In genomic region chr2:157303096-157303495, GRCm38 (mm10) we compare ENCODE assay signal across 25 mouse cellular contexts. TPM values are rescaled to one million over a fixed set of nuclear protein-coding genes. Genes with fewer than 3 reads are reported as not detected.
A peak's percentile ranks its signal among the peaks of the same experiment; 100 is the strongest.
DNase-seq lines count a peak whose midpoint lies in the region; ATAC-seq and TF ChIP-seq lines count a peak whose summit lies in the region.
"Had no signal": no experiment of that assay in that cellular context is flagged by ENCODE, and none has a peak within 500 bp of the region (broad histone marks: within the 10 kb centered on the region; RNA-seq: fewer than 3 reads in every experiment).

No protein-coding gene starts in this region.

- WGBS in midbrain, postnatal 0 days: 52% methylated on average over 9 of the region's 9 CpGs
- WGBS in midbrain, embryonic 14.5 days: 57% methylated on average over 9 of the region's 9 CpGs

- TF ChIP-seq CTCF in midbrain, postnatal 0 days (IDR thresholded peaks at IDR 0.05): no peak

- no peak overlapping the region for H3K9ac ChIP-seq in midbrain, postnatal 0 days (replicated peaks; ENCODE audit: low read length, poor library complexity, severe bottlenecking)
- H3K9ac ChIP-seq in midbrain, embryonic 14.5 days (replicated peaks; ENCODE audit: low read length): no peak overlapping the region
- H3K9ac ChIP-seq: embryonic facial prominence, embryonic 13.5 days; heart, embryonic 15.5 days; liver, embryonic 14.5 days had no signal

- H3K4me2 ChIP-seq in midbrain, postnatal 0 days (ENCODE audit: low read depth, low read length, poor library complexity, severe bottlenecking): no peak overlapping the region
- H3K4me2 ChIP-seq in midbrain, embryonic 14.5 days (ENCODE audit: low read length): no peak overlapping the region
- H3K4me2 ChIP-seq: embryonic facial prominence, embryonic 13.5 days; heart, embryonic 15.5 days had no signal

- H3K4me1 ChIP-seq in midbrain, postnatal 0 days (ENCODE audit: insufficient read depth, low read length): no peaks in the 10 kb centered on the region
- no peaks in the 10 kb centered on the region for H3K4me1 ChIP-seq in midbrain, embryonic 14.5 days (ENCODE audit: control insufficient read depth, insufficient read depth, low read length)
- H3K4me1 ChIP-seq: embryonic facial prominence, embryonic 13.5 days; heart, embryonic 15.5 days had no signal

- H3K27ac ChIP-seq in midbrain, postnatal 0 days (ENCODE audit: low read depth, low read length): no peak overlapping the region
- H3K27ac ChIP-seq in midbrain, embryonic 14.5 days (replicated peaks; ENCODE audit: low read depth, low read length): no peak overlapping the region
- H3K27ac ChIP-seq: embryonic facial prominence, embryonic 13.5 days; heart, embryonic 15.5 days; liver, embryonic 14.5 days had no signal

- ATAC-seq in midbrain, postnatal 0 days (ENCODE audit: low FRiP score): no peak
- ATAC-seq in midbrain, embryonic 14.5 days (ENCODE audit: low FRiP score, low TSS enrichment): no peak
- ATAC-seq: intestine, embryonic 16.5 days; midbrain, embryonic 16.5 days had no signal

- H3K9me3 ChIP-seq in midbrain, postnatal 0 days (ENCODE audit: low read length): no peaks in the 10 kb centered on the region
- no peaks in the 10 kb centered on the region for H3K9me3 ChIP-seq in midbrain, embryonic 14.5 days (ENCODE audit: control insufficient read depth, low read length)
- H3K9me3 ChIP-seq: embryonic facial prominence, embryonic 13.5 days; heart, embryonic 15.5 days had no signal

- H3K36me3 ChIP-seq in midbrain, postnatal 0 days (ENCODE audit: insufficient read depth, low read length): peaks cover 43% of the 10 kb centered on the region
- peaks cover 85% of the 10 kb centered on the region for H3K36me3 ChIP-seq in midbrain, embryonic 14.5 days (ENCODE audit: control insufficient read depth, insufficient read depth, low read length)

- H3K27me3 ChIP-seq in midbrain, postnatal 0 days (ENCODE audit: insufficient read depth, low read length): no peaks in the 10 kb centered on the region
- H3K27me3 ChIP-seq in midbrain, embryonic 14.5 days (ENCODE audit: control insufficient read depth, insufficient read depth, low read length): no peaks in the 10 kb centered on the region
- H3K27me3 ChIP-seq: embryonic facial prominence, embryonic 13.5 days; heart, embryonic 15.5 days had no signal

- peak; percentile 29 to 41 for DNase-seq in frontal cortex, adult 2 months (ENCODE audit: extremely low spot score in 1 of 2, low spot score in 1 of 2)
- DNase-seq in frontal cortex, postnatal 25 days (ENCODE audit: low spot score in 2 of 2): no peak
- peak; percentile 41 to 76 for DNase-seq in layer of hippocampus, adult 8-10 months (ENCODE audit: low spot score in 2 of 2)
- no peak for DNase-seq in layer of hippocampus, postnatal 10 days (ENCODE audit: low spot score in 2 of 2)
- DNase-seq in midbrain, postnatal 0 days (ENCODE audit: low spot score): peak; percentile 63
- DNase-seq in midbrain, embryonic 14.5 days: no peak
- no peak for DNase-seq in spleen, postnatal 4 days (ENCODE audit: low spot score in 2 of 2)
- DNase-seq: cerebellum, postnatal 14 days; gastrocnemius, postnatal 36 days; heart, postnatal 4 days; kidney, postnatal 36 days; spleen, adult 18-20 months; thymus, adult 18-20 months; thymus, postnatal 4 days had no signal

- no peak overlapping the region for H3K4me3 ChIP-seq in midbrain, postnatal 0 days (ENCODE audit: low read depth, low read length)
- no peak overlapping the region for H3K4me3 ChIP-seq in midbrain, embryonic 14.5 days (replicated peaks; ENCODE audit: low read depth, low read length)
- H3K4me3 ChIP-seq: embryonic facial prominence, embryonic 13.5 days; heart, embryonic 15.5 days had no signal

RNA-seq across cellular contexts. Expression of gene Mroh8, which starts 23.7 kb away (rescaled TPM):
- polyA plus RNA-seq in frontal cortex, adult 2 months (2012; rRNA removed): 1.6 and 1.9 TPM in 2 replicates
- total RNA-seq in layer of hippocampus, adult 8-10 months (2022): 1 to 10 TPM in 3 of 4 experiments, under 1 TPM in 1; 0.93 to 2.1 (median 1.2) TPM
- under 1 TPM; 0.25 to 0.47 TPM for total RNA-seq in layer of hippocampus, postnatal 10 days (2021)
- 0.09 and 0.66 TPM in 2 replicates for total RNA-seq in midbrain, postnatal 0 days (2014; rRNA removed)
- polyA plus RNA-seq in midbrain, postnatal 0 days (2015; fragmentation: Nextera tagmentation; extraction: Ambion mirVana): 0.44 and 0.47 TPM in 2 replicates
- 0.33 and 0.53 TPM in 2 replicates for polyA plus RNA-seq in midbrain, embryonic 14.5 days (2014; fragmentation: Nextera tagmentation; extraction: Ambion mirVana)

RNA-seq across cellular contexts. Expression of gene Rpn2, which starts 24.3 kb away (rescaled TPM):
- 115 and 128 TPM in 2 replicates for polyA plus RNA-seq in frontal cortex, adult 2 months (2012; rRNA removed)
- 100 to 1,000 TPM; 150 to 156 (median 153) TPM for total RNA-seq in layer of hippocampus, adult 8-10 months (2022)
- 100 to 1,000 TPM; 137 to 144 TPM for total RNA-seq in layer of hippocampus, postnatal 10 days (2021)
- total RNA-seq in midbrain, postnatal 0 days (2014; rRNA removed): 233 and 242 TPM in 2 replicates
- 193 and 204 TPM in 2 replicates for polyA plus RNA-seq in midbrain, postnatal 0 days (2015; fragmentation: Nextera tagmentation; extraction: Ambion mirVana)
- polyA plus RNA-seq in midbrain, embryonic 14.5 days (2014; fragmentation: Nextera tagmentation; extraction: Ambion mirVana): 167 and 194 TPM in 2 replicates

RNA-seq across cellular contexts. Expression of gene Ghrh, which starts 44.2 kb away (rescaled TPM):
- polyA plus RNA-seq in frontal cortex, adult 2 months (2012; rRNA removed): 1.4 and 3.6 TPM in 2 replicates
- total RNA-seq in layer of hippocampus, adult 8-10 months (2022): not detected
- total RNA-seq in layer of hippocampus, postnatal 10 days (2021): not detected
- 1.3 and 3.0 TPM in 2 replicates for total RNA-seq in midbrain, postnatal 0 days (2014; rRNA removed)
- 5.0 and 7.6 TPM in 2 replicates for polyA plus RNA-seq in midbrain, postnatal 0 days (2015; fragmentation: Nextera tagmentation; extraction: Ambion mirVana)
- polyA plus RNA-seq in midbrain, embryonic 14.5 days (2014; fragmentation: Nextera tagmentation; extraction: Ambion mirVana): 2.3 and 2.4 TPM in 2 replicates
- total RNA-seq: adrenal gland, adult 18-20 months; gastrocnemius, postnatal 36 days; heart, adult 8-10 months; heart, postnatal 4 days; left cerebral cortex, postnatal 14 days had no signal
- polyA plus RNA-seq: heart, embryonic 15.5 days; kidney, embryonic 14.5 days; lung, embryonic 16.5 days; stomach, embryonic 14.5 days had no signal

Comparison
In these comparisons a context has a peak if more than half of its experiments do, and no peak if none do; other contexts are left out.
1. DNase-seq: peak in frontal cortex, adult 2 months (2 of 2), layer of hippocampus, adult 8-10 months (2 of 2) and midbrain, postnatal 0 days (single experiment); none in frontal cortex, postnatal 25 days (0 of 2), layer of hippocampus, postnatal 10 days (0 of 2), midbrain, embryonic 14.5 days (single experiment) and spleen, postnatal 4 days (0 of 2).